Mouse (Mus musculus) cerebellum, postnatal 10 days (tissue): Measurements from ENCODE around the gene Mylk2.

Experiments used
- DNase-seq, 2 experiments: peaks; one replicate each; pipeline ENCODE4 v3.0.0; 2021; ENCODE audit warnings: mixed read lengths in 2 of 2

Gene Mylk2

GRCm38 (mm10) chr2:152914310-152915120 lies 3.4 kb downstream of the Mylk2 start:
- DNase-seq, result peak; percentile 95 to 98

- DNase-seq, result no peak
Observed at GRCm38 (mm10) chr2:152915453-152915852, 4.3 kb downstream of the Mylk2 start.

DNA sequence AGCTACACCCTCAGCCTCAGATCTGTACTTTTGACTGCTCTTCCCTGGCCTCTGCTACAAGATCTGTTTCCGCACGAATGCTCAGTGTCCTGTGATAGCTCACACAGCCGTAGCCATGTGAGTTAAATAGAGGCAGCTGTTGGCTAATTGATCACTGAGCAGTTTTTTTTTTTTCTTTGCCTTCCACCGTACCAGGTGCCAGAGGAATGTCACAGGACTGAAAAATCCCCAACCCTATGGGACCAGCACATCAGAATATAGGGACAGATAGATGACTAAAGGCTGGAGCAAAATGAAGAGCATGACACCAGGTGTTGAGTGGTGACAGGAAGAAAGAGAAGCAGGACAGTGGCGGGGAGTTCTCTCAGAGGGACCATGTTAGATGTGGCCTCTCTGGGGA lies 5.0 kb downstream of the Mylk2 start:
- no peak for DNase-seq

DNA sequence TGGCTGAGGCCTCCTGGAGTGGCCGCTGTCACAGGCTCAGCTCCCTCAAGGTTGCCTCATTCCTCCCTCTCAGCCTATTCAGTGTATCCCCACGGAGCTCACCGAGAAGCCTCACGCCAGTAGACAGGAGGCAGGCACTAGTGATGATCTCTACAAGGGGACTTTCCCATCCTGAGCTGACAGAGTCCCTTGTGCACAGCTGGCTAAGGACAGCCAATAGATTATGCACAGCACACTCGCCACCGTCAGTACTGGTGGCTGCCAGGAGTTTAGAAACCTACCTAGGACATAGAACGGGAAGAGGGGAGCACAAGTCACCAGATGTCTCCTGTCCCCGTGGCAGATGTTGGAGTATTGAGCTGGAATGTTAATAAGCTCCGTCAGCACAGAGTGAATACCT lies 6.5 kb downstream of the Mylk2 start:
- no peak for DNase-seq

GRCm38 (mm10) chr2:152922376-152922775 lies 11.2 kb downstream of the Mylk2 start:
- peak; percentile 62 to 80 for DNase-seq

DNA sequence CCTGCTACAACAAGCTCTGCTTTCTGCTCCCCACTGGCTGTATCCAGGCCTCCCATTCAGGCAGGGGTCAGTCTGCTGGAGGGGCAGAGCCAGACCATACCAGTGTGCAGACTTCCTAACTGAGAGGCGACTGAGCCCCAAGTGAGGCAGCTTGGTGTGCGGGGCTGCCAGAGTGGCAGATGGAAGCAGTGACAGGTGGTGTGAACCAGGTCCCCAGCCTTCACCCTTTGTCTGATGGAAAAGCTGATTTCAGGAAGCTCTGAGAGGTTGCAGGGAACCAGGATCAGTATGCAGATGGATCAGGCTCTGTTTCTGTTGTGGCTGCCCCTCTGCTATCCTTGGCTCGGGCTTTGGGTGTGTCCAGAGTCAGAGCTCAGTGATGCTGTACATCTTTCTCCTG lies 12.5 kb downstream of the Mylk2 start:
- DNase-seq, result peak; percentile 71 to 80

DNA sequence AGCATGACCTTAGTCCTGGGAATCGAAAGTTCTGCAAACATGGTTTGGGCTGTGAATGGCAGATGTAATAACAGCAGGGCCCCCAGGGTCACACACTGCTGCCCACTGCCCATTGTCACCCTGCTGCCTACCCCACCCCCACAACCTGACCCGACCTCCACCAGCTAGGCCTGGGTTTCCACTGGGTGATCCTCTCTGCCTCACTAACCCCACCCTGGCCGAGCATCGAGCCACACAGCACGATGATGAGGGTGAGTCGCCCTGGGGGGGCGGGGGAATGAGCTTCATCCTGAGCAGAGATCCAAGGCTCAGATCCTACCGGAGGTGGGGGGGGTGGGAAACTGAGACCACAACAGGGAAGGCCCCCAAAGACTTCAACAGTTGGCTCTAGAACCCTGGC lies 13.0 kb downstream of the Mylk2 start:
- DNase-seq, result peak in 1 of 2 experiments; percentile 45

GRCm38 (mm10) chr2:152924543-152924942 lies 13.4 kb downstream of the Mylk2 start:
- no peak for DNase-seq

- DNase-seq, result no peak
Observed at GRCm38 (mm10) chr2:152925189-152925872, 14.2 kb downstream of the Mylk2 start.

GRCm38 (mm10) chr2:152926896-152927295 lies 15.7 kb downstream of the Mylk2 start:
- no peak for DNase-seq

- no peak for DNase-seq
Observed at GRCm38 (mm10) chr2:152927371-152927770, 16.2 kb downstream of the Mylk2 start.

GRCm38 (mm10) chr2:152928219-152928987 lies 17.3 kb downstream of the Mylk2 start:
- no peak for DNase-seq

DNA sequence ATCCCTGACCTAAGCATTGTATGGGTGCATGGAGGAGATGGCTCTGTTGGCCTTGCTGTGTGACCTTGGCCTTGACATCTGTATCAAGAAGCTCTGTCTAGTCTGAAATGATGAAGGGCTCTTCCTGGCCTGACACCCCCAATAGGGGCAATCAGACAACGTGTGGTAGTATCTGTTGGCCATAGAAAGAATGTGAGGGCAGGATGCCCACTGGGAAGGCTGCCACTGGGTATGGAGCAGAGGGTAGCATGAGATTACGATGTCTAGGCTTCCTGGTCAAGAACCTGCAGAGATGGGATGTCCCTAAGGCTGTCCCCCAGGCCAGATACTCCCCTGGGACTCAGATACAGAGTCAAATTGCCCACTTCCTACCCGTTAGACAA lies 17.8 kb downstream of the Mylk2 start:
- peak in 1 of 2 experiments; percentile 52 for DNase-seq

DNA sequence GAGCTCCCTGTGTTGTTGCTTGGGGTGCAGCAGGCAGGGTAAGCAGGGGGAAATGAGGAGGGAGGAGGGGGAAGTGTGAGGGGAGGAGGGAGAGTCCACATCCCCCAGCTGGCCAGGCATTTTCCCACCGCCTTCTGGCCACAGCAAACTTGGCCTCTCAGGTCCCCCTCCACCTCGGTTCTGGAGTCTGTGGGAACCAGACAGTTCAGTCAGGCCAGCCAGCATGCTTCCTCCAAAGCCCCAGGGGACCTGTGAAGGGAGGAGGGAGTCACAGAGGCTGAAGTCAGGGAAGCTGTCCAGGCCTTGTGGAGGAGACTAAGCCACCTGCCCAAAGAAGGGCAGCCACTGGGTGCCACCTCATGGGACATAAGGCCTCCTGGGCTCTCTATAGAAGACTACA lies 19.1 kb downstream of the Mylk2 start:
- DNase-seq, result peak in 1 of 2 experiments; percentile 23

- no peak for DNase-seq
Observed at GRCm38 (mm10) chr2:152931456-152932160, 20.5 kb downstream of the Mylk2 start.

DNA sequence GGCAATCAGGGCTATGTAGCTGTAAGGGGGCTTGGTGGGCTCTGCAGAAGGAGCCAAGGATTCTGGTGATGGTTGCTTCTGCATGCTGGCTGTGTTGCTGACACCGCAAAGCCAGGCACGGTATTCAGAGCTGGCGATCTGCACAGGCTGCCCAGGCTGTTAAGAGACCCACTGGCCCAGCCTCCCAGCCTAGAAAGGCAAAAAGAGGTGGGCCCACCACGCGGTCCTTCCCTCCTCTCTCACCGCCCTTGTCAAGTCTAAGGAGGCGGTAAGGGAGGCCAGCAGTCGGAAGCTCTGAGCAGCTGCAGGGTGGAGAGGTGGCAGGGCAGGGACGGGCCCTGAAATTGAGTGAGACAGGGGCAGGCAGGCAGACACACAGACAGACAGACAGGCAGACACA lies 21.9 kb downstream of the Mylk2 start, which contains the start of gene Foxs1:
Foxs1 (minus strand) TSS at position 161 of the 400 bp plus-strand sequence.
- DNase-seq, result peak in 1 of 2 experiments; percentile 20

GRCm38 (mm10) chr2:152933614-152934013 lies 22.5 kb downstream of the Mylk2 start:
- DNase-seq, result peak; percentile 80 to 83

DNA sequence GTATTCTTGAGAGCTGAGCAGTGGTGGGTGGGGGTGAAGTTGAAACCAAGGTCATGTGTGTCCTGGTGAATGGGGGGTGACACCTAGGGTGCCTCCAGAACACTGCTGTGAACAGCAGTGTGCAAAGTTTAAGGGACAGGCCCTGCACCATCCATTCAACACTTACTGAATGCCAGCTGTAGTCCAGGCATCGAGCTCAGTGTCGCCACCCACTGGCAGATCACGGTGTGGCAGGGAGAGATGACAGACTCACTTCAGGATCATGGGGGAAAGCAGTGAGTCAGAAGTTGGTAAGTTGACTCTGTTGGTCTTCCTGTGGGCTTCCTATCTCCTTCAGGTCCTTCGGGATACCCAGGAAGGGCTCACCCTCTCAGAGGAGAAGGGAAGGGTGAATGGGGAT lies 28.7 kb downstream of the Mylk2 start:
- DNase-seq, result peak; percentile 72 to 80

- peak; percentile 46 to 50 for DNase-seq
Observed at GRCm38 (mm10) chr2:152941106-152941505, 30.0 kb downstream of the Mylk2 start.

DNA sequence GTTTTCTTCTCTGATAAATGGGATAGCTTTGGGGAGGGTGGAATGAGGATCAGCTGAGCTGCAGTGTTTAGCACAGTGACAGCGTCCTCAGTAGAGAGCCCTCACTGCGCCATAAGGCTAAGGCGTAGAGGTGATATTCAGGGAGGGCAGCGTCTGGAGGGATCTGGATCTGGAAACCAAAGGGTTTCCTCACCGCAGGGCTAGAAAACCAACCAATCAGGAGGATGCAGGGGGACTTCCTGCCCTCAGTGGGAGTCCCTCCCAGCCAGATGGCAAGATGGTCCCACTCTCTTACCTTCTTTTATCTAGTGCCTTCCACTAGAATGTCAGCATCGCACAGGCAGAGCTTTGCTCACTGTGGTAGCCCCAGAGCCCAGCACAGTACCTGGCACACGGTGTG lies 30.6 kb downstream of the Mylk2 start:
- DNase-seq, result peak; percentile 51 to 61

DNA sequence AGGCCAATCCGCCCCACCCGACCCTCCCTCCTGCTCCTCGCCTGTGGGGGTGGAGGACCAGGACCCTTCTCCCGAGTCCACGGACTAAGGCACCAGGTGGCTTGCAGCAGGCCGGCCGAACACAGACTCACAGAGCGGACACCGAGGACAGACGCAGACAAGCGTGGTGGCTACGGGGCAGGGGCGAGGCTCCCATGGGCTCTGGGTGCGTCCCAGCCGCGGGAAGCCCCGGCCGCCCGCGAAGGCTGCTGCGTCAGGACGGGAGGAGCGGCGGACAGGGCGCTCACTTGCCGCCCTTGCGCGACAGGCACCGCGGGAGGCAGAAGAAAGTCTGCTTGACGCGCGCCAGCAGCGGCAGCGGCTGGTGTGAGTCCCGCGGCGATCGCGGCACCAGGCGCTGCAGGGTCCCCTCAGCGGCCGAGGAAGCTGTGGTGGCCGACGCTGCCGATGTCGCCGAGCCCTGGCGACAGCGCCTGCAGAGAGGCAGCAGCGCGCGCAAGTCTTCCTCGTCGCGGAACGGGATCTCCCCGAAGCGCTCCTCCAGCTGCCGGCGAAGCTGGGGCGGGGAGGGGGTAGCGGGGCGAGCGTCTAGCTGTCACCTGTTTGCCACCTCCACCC lies 31.9 kb downstream of the Mylk2 start:
- peak; percentile 47 to 53 for DNase-seq

- peak; percentile 37 to 46 for DNase-seq
Observed at GRCm38 (mm10) chr2:152943568-152943967, 32.4 kb downstream of the Mylk2 start.
